Mouse (Mus musculus) lung, postnatal 0 days (tissue): ENCODE results near the gene Iqce.

Experiments used
- CTCF ChIP-seq: IDR thresholded peaks from 2 replicates; pipeline ENCODE4 v1.5.1; 2016; ENCODE audit warnings: antibody characterized with exemption, mild to moderate bottlenecking
- EP300 ChIP-seq: IDR thresholded peaks from 2 replicates; pipeline ENCODE4 v1.6.1; 2016; ENCODE audit warnings: antibody characterized with exemption, mild to moderate bottlenecking, control low read depth

- TF ChIP-seq CTCF (no peak), EP300 (no peak)
Measured at GRCm38 (mm10) chr5:140704378-140705251, 2.4 kb upstream of the Iqce start, which contains the start of gene Brat1.
